Mouse (Mus musculus): ENCODE data around the gene Syt12. TPM values are rescaled to one million over a fixed set of nuclear protein-coding genes. Genes with fewer than 3 reads are reported as not detected.
A peak's percentile ranks its signal among the peaks of the same experiment; 100 is the strongest.

Syt12 gene
- polyA plus RNA-seq, 1 experiment: 82.4 TPM

GRCm38 (mm10) chr19:4417183-4417582 lies 60.1 kb downstream of the Syt12 start:
- 3% methylated on average over 1 of the region's 1 CpGs for WGBS
- DNase-seq: peak; percentile 75 to 76

GRCm38 (mm10) chr19:4414631-4415030 lies 62.6 kb downstream of the Syt12 start:
- WGBS: 76% methylated on average over 1 of the region's 1 CpGs
- no peak for TF ChIP-seq CTCF (IDR thresholded peaks at IDR 0.05; ENCODE audit: borderline replicate concordance, insufficient read depth, low read depth, low read length)
- TF ChIP-seq POLR2A (IDR thresholded peaks at IDR 0.05; ENCODE audit: borderline replicate concordance, insufficient read depth, low read length): no peak
- no peak overlapping the region for H3K4me3 ChIP-seq (replicated peaks; ENCODE audit: insufficient read depth, low read depth, low read length)
- no peaks in the 10 kb centered on the region for H3K27me3 ChIP-seq (ENCODE audit: control insufficient read depth, insufficient read depth, low read length)
- H3K27ac ChIP-seq (ENCODE audit: insufficient read depth, low read length): no peak overlapping the region
- H3K4me1 ChIP-seq (ENCODE audit: control insufficient read depth, insufficient read depth, low read length): no peaks in the 10 kb centered on the region; the same call in 1 of the 2 replicates
- no peak for DNase-seq

More at GRCm38 (mm10) chr19:4417183-4417582, 60.1 kb downstream of the Syt12 start:
- Histone ChIP-seq H3K27ac (ENCODE audit: insufficient read depth, low read length) (no peak overlapping the region), H3K4me1 (ENCODE audit: control insufficient read depth, insufficient read depth, low read length) (peaks cover 13% of the 10 kb centered on the region), H3K27me3 (ENCODE audit: control insufficient read depth, insufficient read depth, low read length) (no peaks in the 10 kb centered on the region), H3K4me3 (replicated peaks; ENCODE audit: insufficient read depth, low read depth, low read length) (no peak overlapping the region)
- TF ChIP-seq CTCF (IDR thresholded peaks at IDR 0.05; ENCODE audit: borderline replicate concordance, insufficient read depth, low read depth, low read length): peak; percentile 86
- TF ChIP-seq POLR2A (IDR thresholded peaks at IDR 0.05; ENCODE audit: borderline replicate concordance, insufficient read depth, low read length): no peak

GRCm38 (mm10) chr19:4409062-4409461 lies 68.2 kb downstream of the Syt12 start:
- no peak overlapping the region for H3K27ac ChIP-seq (ENCODE audit: insufficient read depth, low read length)
- H3K4me1 ChIP-seq (ENCODE audit: control insufficient read depth, insufficient read depth, low read length): no peaks in the 10 kb centered on the region
- no peak for DNase-seq
- 72% methylated on average over 2 of the region's 2 CpGs for WGBS
- H3K4me3 ChIP-seq (replicated peaks; ENCODE audit: insufficient read depth, low read depth, low read length): no peak overlapping the region
- TF ChIP-seq CTCF (IDR thresholded peaks at IDR 0.05; ENCODE audit: borderline replicate concordance, insufficient read depth, low read depth, low read length): no peak
- no peak for TF ChIP-seq POLR2A (IDR thresholded peaks at IDR 0.05; ENCODE audit: borderline replicate concordance, insufficient read depth, low read length)
- no peaks in the 10 kb centered on the region for H3K27me3 ChIP-seq (ENCODE audit: control insufficient read depth, insufficient read depth, low read length)

- Histone ChIP-seq H3K27ac (ENCODE audit: insufficient read depth, low read length) (no peak overlapping the region), H3K27me3 (ENCODE audit: control insufficient read depth, insufficient read depth, low read length) (no peaks in the 10 kb centered on the region), H3K4me3 (replicated peaks; ENCODE audit: insufficient read depth, low read depth, low read length) (no peak overlapping the region), H3K4me1 (ENCODE audit: control insufficient read depth, insufficient read depth, low read length) (no peaks in the 10 kb centered on the region)
- WGBS: 96% methylated on average over 2 of the region's 2 CpGs
- no peak for DNase-seq
- TF ChIP-seq CTCF (IDR thresholded peaks at IDR 0.05; ENCODE audit: borderline replicate concordance, insufficient read depth, low read depth, low read length) (no peak), POLR2A (IDR thresholded peaks at IDR 0.05; ENCODE audit: borderline replicate concordance, insufficient read depth, low read length) (no peak)
Measured at GRCm38 (mm10) chr19:4404840-4405239, 72.4 kb downstream of the Syt12 start.

GRCm38 (mm10) chr19:4398959-4399358 lies 78.3 kb downstream of the Syt12 start:
- WGBS: 87% methylated on average over 4 of the region's 4 CpGs
- H3K4me1 ChIP-seq (ENCODE audit: control insufficient read depth, insufficient read depth, low read length): no peaks in the 10 kb centered on the region
- H3K4me3 ChIP-seq (replicated peaks; ENCODE audit: insufficient read depth, low read depth, low read length): no peak overlapping the region
- no peaks in the 10 kb centered on the region for H3K27me3 ChIP-seq (ENCODE audit: control insufficient read depth, insufficient read depth, low read length)
- DNase-seq: no peak
- H3K27ac ChIP-seq (ENCODE audit: insufficient read depth, low read length): no peak overlapping the region
- TF ChIP-seq CTCF (IDR thresholded peaks at IDR 0.05; ENCODE audit: borderline replicate concordance, insufficient read depth, low read depth, low read length): no peak
- no peak for TF ChIP-seq POLR2A (IDR thresholded peaks at IDR 0.05; ENCODE audit: borderline replicate concordance, insufficient read depth, low read length)

GRCm38 (mm10) chr19:4398630-4398948 lies 78.7 kb downstream of the Syt12 start:
- Histone ChIP-seq H3K4me1 (ENCODE audit: control insufficient read depth, insufficient read depth, low read length) (no peaks in the 10 kb centered on the region), H3K4me3 (replicated peaks; ENCODE audit: insufficient read depth, low read depth, low read length) (peak overlapping the region; percentile 90), H3K27ac (ENCODE audit: insufficient read depth, low read length) (no peak overlapping the region), H3K27me3 (ENCODE audit: control insufficient read depth, insufficient read depth, low read length) (no peaks in the 10 kb centered on the region)
- no peak for TF ChIP-seq POLR2A (IDR thresholded peaks at IDR 0.05; ENCODE audit: borderline replicate concordance, insufficient read depth, low read length)
- no peak for TF ChIP-seq CTCF (IDR thresholded peaks at IDR 0.05; ENCODE audit: borderline replicate concordance, insufficient read depth, low read depth, low read length)
- no peak for DNase-seq
- WGBS: 56% methylated on average over 8 of the region's 8 CpGs

- Histone ChIP-seq H3K27me3 (ENCODE audit: control insufficient read depth, insufficient read depth, low read length) (no peaks in the 10 kb centered on the region), H3K4me3 (replicated peaks; ENCODE audit: insufficient read depth, low read depth, low read length) (peak within 1 kb of the TSS; percentile 90), H3K4me1 (ENCODE audit: control insufficient read depth, insufficient read depth, low read length) (no peaks in the 10 kb centered on the region), H3K27ac (ENCODE audit: insufficient read depth, low read length) (peak within 1 kb of the TSS; percentile 59; the same call in 1 of the 2 replicates)
- peak; percentile 72 to 79 for DNase-seq
- 2% methylated on average over 81 of the region's 82 CpGs for WGBS
- no peak for TF ChIP-seq CTCF (IDR thresholded peaks at IDR 0.05; ENCODE audit: borderline replicate concordance, insufficient read depth, low read depth, low read length)
- no peak for TF ChIP-seq POLR2A (IDR thresholded peaks at IDR 0.05; ENCODE audit: borderline replicate concordance, insufficient read depth, low read length)
Measured at GRCm38 (mm10) chr19:4397798-4398629, 79.2 kb downstream of the Syt12 start, which contains the start of gene Kdm2a. TSS of gene Kdm2a (minus strand) at chr19:4398285.

Measured in cerebellum, adult 2 months (tissue).